Mouse (Mus musculus) myocyte (in vitro differentiated cells): ENCODE results near the gene Ctf1. TPM values are rescaled to one million over a fixed set of nuclear protein-coding genes. Genes with fewer than 3 reads are reported as not detected.
"Not testable (repeated sequence)": the region's sequence is repeated elsewhere in the genome, so short reads cannot be mapped to it uniquely, and the experiment has no call there.

Experiments used
- H3K27me3 ChIP-seq: one replicate; pipeline ENCODE4 v1.6.1; 2011; ENCODE audit not compliant: control insufficient read depth, insufficient read depth, insufficient read length
- H3K36me3 ChIP-seq: one replicate; pipeline ENCODE4 v1.6.1; 2011; ENCODE audit not compliant: control insufficient read depth, insufficient read depth
- H3K4me2 ChIP-seq: one replicate; pipeline ENCODE4 v1.6.1; 2011; ENCODE audit warnings: low read depth, control low read depth
- H3K4me3 ChIP-seq: one replicate; pipeline ENCODE4 v1.5.1; 2011; ENCODE audit warnings: mild to moderate bottlenecking, control low read depth, moderate library complexity
- H3K79me2 ChIP-seq: one replicate; pipeline ENCODE4 v1.6.1; 2011; ENCODE audit not compliant: control insufficient read depth, insufficient read depth
- H3ac ChIP-seq: one replicate; pipeline ENCODE4 v1.6.1; 2011; ENCODE audit not compliant: control insufficient read depth, insufficient read length
- CEBPB ChIP-seq: IDR thresholded peaks from 2 replicates; pipeline ENCODE4 v1.6.1; 2011; ENCODE audit warnings: mild to moderate bottlenecking, moderate library complexity; ENCODE audit not compliant: poor library complexity, insufficient read depth, severe bottlenecking
- E2F4 ChIP-seq: IDR thresholded peaks from one replicate; pipeline ENCODE4 v1.6.1; 2011; ENCODE audit warnings: mild to moderate bottlenecking, control low read depth, moderate library complexity; ENCODE audit not compliant: insufficient read depth
- MAX ChIP-seq: IDR thresholded peaks from one replicate; pipeline ENCODE4 v1.6.1; 2011; ENCODE audit warnings: low read depth, mild to moderate bottlenecking, control low read depth
- MYOD1 ChIP-seq, 3 experiments: IDR thresholded peaks; one replicate each; pipeline ENCODE4 v1.6.1; 2011; ENCODE audit warnings: control low read depth in 2 of 3, low read depth in 2 of 3, mild to moderate bottlenecking in 2 of 3, moderate library complexity in 1 of 3; ENCODE audit not compliant: insufficient read length in 2 of 3, control insufficient read depth in 1 of 3
- MYOG ChIP-seq, 3 experiments: IDR thresholded peaks; one replicate each; pipeline ENCODE4 v1.6.1; 2011; ENCODE audit warnings: control low read depth in 2 of 3, low read depth in 2 of 3, mild to moderate bottlenecking in 2 of 3; ENCODE audit not compliant: insufficient read length in 2 of 3, control insufficient read depth in 1 of 3, insufficient read depth in 1 of 3
- POLR2A ChIP-seq: IDR thresholded peaks from one replicate; pipeline ENCODE4 v1.6.1; 2011; ENCODE audit warnings: low read depth, mild to moderate bottlenecking, control low read depth, moderate library complexity; ENCODE audit not compliant: insufficient read length
- POLR2AphosphoS2 ChIP-seq: IDR thresholded peaks from one replicate; pipeline ENCODE4 v1.6.1; 2011; ENCODE audit warnings: low read depth, control low read depth; ENCODE audit not compliant: insufficient read length
- REST ChIP-seq: IDR thresholded peaks from one replicate; pipeline ENCODE4 v1.6.1; 2011; ENCODE audit warnings: mild to moderate bottlenecking, control low read depth, moderate library complexity; ENCODE audit not compliant: insufficient read depth, insufficient read length
- SRF ChIP-seq: IDR thresholded peaks from one replicate; pipeline ENCODE4 v1.6.1; 2011; ENCODE audit warnings: low read depth; ENCODE audit not compliant: control insufficient read depth, insufficient read length
- TCF12 ChIP-seq: IDR thresholded peaks from one replicate; pipeline ENCODE4 v1.6.1; 2011; ENCODE audit warnings: mild to moderate bottlenecking, control low read depth; ENCODE audit not compliant: poor library complexity, insufficient read depth, severe bottlenecking
- TCF3 ChIP-seq: IDR thresholded peaks from one replicate; pipeline ENCODE4 v1.6.1; 2011; ENCODE audit warnings: low read depth, control low read depth; ENCODE audit not compliant: insufficient read length
- USF1 ChIP-seq: IDR thresholded peaks from one replicate; pipeline ENCODE4 v1.6.1; 2011; ENCODE audit warnings: low read depth, mild to moderate bottlenecking, control low read depth, moderate library complexity
- polyA plus RNA-seq: library from polyadenylated mRNA; unstranded; fragments of >200 nt; fragmentation: generic; extraction: Trizol; gene quantifications from one replicate; pipeline ENCODE4 v1.2.1, GENCODE M21; 2012; ENCODE audit warnings: missing spikeins

Gene Ctf1
- polyA plus RNA-seq, 1 experiment: 8.9 TPM

DNA sequence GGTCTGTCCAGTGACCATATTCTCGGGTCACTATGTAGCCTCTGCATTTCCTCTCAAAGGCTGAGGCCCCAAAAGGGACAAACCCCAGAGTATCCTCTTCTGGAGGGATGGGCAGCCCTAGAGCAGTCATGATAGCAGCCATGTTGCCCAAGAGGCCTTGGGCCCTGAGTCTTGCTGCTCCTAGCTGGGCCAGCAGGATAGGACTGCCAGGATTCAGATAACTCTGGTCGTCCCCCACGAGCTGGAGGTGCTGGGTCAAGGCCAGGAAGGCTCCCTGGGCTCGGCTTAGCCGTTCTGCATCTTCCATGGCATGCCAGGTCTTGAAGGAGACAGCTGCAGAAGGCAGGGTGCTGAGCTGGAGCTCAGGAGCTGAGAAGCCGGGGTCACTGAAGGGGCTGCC lies 6.7 kb downstream of the Ctf1 start:
- TF ChIP-seq E2F4 (no peak), MAX (no peak), MYOG (IDR thresholded peaks at IDR 0.05; ENCODE audit: control insufficient read depth in 1 of 3, insufficient read depth in 1 of 3, insufficient read length in 2 of 3, low read depth in 2 of 3) (no peak)
- no peaks in the 10 kb centered on the region for H3K79me2 ChIP-seq
- no peaks in the 10 kb centered on the region for H3K27me3 ChIP-seq

DNA sequence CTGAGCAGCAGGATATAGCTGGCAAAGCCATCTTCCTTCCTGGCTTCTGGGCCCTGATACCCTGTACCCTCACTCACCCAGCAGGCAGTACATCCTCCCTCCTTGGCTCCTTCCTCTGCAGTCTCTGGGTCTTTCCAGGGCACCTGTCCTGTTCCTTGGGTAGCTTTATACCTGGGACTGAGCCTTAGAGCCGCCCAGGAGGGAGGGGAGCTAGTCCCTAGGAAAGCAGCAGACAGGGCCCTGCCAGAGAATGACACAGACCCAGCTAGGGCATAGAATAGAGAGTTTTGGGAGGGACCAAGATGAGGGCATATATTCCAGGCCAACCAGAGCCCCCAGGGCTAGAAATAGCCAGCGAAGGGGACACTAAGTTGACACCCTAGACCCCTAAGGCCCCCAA lies 13.0 kb downstream of the Ctf1 start:
- Histone ChIP-seq H3K27me3 (peaks cover 36% of the 10 kb centered on the region), H3K4me2 (no peak overlapping the region), H3K79me2 (no peaks in the 10 kb centered on the region), H3ac (no peak overlapping the region), H3K36me3 (no peaks in the 10 kb centered on the region), H3K4me3 (no peak overlapping the region)
- no peak for TF ChIP-seq MYOG (IDR thresholded peaks at IDR 0.05; ENCODE audit: control insufficient read depth in 1 of 3, insufficient read depth in 1 of 3, insufficient read length in 2 of 3, low read depth in 2 of 3)
- TF ChIP-seq TCF12: no peak
- TF ChIP-seq MYOD1 (IDR thresholded peaks at IDR 0.05; ENCODE audit: control insufficient read depth in 1 of 3, insufficient read length in 2 of 3, low read depth in 2 of 3): no peak
- TF ChIP-seq MAX: no peak
- no peak for TF ChIP-seq USF1
- TF ChIP-seq E2F4: no peak
- TF ChIP-seq POLR2AphosphoS2: no peak
- TF ChIP-seq SRF: no peak
- TF ChIP-seq POLR2A: no peak
- no peak for TF ChIP-seq REST
- no peak for TF ChIP-seq CEBPB
- TF ChIP-seq TCF3: no peak

More for the DNA sequence above, 6.7 kb downstream of the Ctf1 start:
- no peak overlapping the region for H3K4me3 ChIP-seq
- no peak overlapping the region for H3K4me2 ChIP-seq
- H3ac ChIP-seq: no peak overlapping the region
- H3K36me3 ChIP-seq: no peaks in the 10 kb centered on the region

- H3K27me3 ChIP-seq: peaks cover 36% of the 10 kb centered on the region
- TF ChIP-seq TCF12 (no peak), CEBPB (no peak), POLR2A (no peak), MAX (no peak), POLR2AphosphoS2 (no peak), E2F4 (no peak), MYOD1 (IDR thresholded peaks at IDR 0.05; ENCODE audit: control insufficient read depth in 1 of 3, insufficient read length in 2 of 3, low read depth in 2 of 3) (no peak), SRF (no peak), MYOG (IDR thresholded peaks at IDR 0.05; ENCODE audit: control insufficient read depth in 1 of 3, insufficient read depth in 1 of 3, insufficient read length in 2 of 3, low read depth in 2 of 3) (no peak), TCF3 (no peak), USF1 (no peak), REST (no peak)
Observed at GRCm38 (mm10) chr7:127725924-127726323, 13.4 kb downstream of the Ctf1 start.

GRCm38 (mm10) chr7:127727898-127728297 lies 15.4 kb downstream of the Ctf1 start:
- no peak overlapping the region for H3K4me2 ChIP-seq
- no peaks in the 10 kb centered on the region for H3K36me3 ChIP-seq
- peaks cover 42% of the 10 kb centered on the region for H3K27me3 ChIP-seq
- H3K4me3 ChIP-seq: no peak overlapping the region
- no peak overlapping the region for H3ac ChIP-seq
- TF ChIP-seq MYOD1 (IDR thresholded peaks at IDR 0.05; ENCODE audit: control insufficient read depth in 1 of 3, insufficient read length in 2 of 3, low read depth in 2 of 3) (no peak), CEBPB (no peak), REST (no peak), TCF3 (no peak), E2F4 (no peak), SRF (no peak), MAX (no peak), MYOG (IDR thresholded peaks at IDR 0.05; ENCODE audit: control insufficient read depth in 1 of 3, insufficient read depth in 1 of 3, insufficient read length in 2 of 3, low read depth in 2 of 3) (no peak), POLR2A (no peak), USF1 (no peak)
- no peaks in the 10 kb centered on the region for H3K79me2 ChIP-seq

More at GRCm38 (mm10) chr7:127725924-127726323, 13.4 kb downstream of the Ctf1 start:
- no peak overlapping the region for H3K4me3 ChIP-seq
- no peak overlapping the region for H3ac ChIP-seq
- no peaks in the 10 kb centered on the region for H3K36me3 ChIP-seq
- H3K4me2 ChIP-seq: no peak overlapping the region
- no peaks in the 10 kb centered on the region for H3K79me2 ChIP-seq

GRCm38 (mm10) chr7:127730170-127730569 lies 17.6 kb downstream of the Ctf1 start:
- Histone ChIP-seq H3ac (no peak overlapping the region), H3K27me3 (peaks cover 41% of the 10 kb centered on the region), H3K36me3 (no peaks in the 10 kb centered on the region), H3K4me2 (no peak overlapping the region), H3K4me3 (no peak overlapping the region), H3K79me2 (no peaks in the 10 kb centered on the region)
- no peak for TF ChIP-seq MAX
- no peak for TF ChIP-seq USF1
- no peak for TF ChIP-seq POLR2A
- TF ChIP-seq TCF3: no peak
- TF ChIP-seq E2F4: no peak
- TF ChIP-seq CEBPB: no peak
- no peak for TF ChIP-seq MYOD1 (IDR thresholded peaks at IDR 0.05; ENCODE audit: control insufficient read depth in 1 of 3, insufficient read length in 2 of 3, low read depth in 2 of 3)

GRCm38 (mm10) chr7:127732066-127732465 lies 19.5 kb downstream of the Ctf1 start, which contains the start of gene Ctf2:
Ctf2 (minus strand) TSS chr7:127732166.
- H3K27me3 ChIP-seq: peaks cover 24% of the 10 kb centered on the region
- not testable (repeated sequence) for H3K4me2 ChIP-seq, H3K36me3 ChIP-seq, H3K79me2 ChIP-seq, H3ac ChIP-seq, H3K4me3 ChIP-seq
